Mouse (Mus musculus) lung, postnatal 4 days (tissue): Measurements from ENCODE around the gene Srpk2.
"Not testable (repeated sequence)": the region's sequence is repeated elsewhere in the genome, so short reads cannot be mapped to it uniquely, and the experiment has no call there.

ENCODE experiments used
- DNase-seq, 2 experiments: peaks; one replicate each; pipeline ENCODE4 v3.0.0; 2021

The Srpk2 gene

DNA sequence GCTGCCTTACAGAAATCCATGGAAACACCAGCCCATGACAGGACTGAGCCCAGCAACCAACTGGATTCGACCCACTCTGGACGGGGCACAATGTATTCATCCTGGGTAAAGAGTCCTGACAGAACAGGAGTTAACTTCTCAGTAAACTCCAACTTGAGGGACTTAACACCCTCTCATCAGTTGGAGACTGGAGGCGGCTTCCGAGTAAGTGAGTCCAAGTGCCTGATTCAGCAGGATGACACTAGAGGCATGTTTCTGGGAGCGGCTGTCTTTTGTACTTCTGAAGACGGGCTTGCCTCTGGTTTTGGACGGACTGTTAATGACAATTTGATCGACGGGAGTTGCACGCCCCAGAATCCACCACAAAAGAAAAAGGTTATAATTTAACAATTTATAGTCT, 186.5 kb downstream of the Srpk2 start:
- no peak for DNase-seq

DNA sequence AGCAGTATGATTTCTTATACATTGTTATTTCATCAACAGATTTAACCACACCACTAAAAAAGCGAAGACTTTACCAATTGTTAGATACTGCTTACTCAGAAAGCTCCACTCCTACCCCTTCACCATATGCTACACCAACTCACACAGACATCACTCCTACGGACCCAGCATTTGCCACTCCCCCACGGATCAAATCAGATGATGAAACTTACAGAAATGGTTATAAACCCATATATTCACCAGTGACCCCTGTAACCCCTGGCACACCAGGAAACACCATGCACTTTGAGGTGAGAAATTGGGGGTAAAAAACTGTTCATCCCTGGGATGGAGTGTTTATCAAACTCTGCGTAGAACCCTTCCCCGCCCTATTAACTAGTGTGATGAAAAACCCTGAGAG, 187.5 kb downstream of the Srpk2 start:
- DNase-seq: no peak

DNA sequence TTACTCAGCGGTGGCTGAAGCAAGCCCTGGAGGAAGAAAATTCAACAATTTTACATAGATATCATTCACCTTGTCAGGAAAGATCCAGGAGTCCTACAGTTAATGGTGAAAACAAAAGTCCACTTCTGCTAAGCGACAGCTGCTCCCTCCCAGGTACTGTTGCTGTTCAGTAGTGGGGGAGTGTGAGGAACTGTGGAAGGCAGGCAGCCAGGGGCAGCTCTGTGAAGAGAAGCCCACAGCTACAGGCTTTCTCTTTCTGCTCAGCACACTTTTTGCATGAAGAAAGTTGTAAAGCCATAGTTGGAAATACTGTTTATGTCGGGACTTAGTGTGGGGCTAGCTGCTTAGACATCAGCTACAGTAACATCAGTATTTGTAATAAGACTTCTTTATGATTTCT, 188.0 kb downstream of the Srpk2 start:
- no peak for DNase-seq

DNA sequence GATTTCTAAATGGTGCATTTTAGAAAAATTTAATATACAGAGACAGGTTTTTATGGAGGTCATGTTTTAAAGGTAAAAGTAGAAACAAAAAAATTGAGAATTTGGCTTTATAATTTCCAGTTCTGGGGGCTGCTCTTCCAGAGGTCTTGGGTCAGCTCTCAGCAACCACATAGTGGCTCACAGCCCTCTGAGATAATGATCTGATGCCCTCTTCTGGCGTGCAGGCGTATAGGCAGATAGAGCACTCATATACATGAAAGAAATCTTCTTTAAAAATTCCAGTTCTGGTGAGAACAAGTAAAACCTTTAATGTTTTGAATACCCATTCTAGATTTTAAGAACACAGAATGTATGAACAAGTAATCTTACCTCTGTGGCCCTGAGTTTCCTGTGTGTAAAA, 193.6 kb downstream of the Srpk2 start:
- DNase-seq: no peak

DNA sequence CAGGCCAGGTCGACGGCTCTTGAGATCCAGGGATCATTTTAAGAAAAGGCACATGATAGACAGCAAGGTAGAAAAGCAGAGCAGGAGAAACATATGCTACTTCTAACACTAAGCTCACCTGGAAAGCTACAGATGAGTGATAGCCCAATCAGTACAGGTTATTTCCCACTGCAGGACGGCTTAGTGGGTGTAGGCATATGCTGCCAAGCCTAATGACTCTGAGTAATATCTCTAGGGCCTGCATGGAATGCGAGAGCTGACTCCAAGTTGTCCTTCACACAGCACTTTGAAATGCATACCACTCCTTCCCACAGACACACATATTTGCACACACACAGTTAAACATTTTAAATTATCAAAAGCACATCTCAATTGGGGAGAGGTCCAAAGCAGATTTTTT, 195.2 kb downstream of the Srpk2 start:
- no peak for DNase-seq

DNA sequence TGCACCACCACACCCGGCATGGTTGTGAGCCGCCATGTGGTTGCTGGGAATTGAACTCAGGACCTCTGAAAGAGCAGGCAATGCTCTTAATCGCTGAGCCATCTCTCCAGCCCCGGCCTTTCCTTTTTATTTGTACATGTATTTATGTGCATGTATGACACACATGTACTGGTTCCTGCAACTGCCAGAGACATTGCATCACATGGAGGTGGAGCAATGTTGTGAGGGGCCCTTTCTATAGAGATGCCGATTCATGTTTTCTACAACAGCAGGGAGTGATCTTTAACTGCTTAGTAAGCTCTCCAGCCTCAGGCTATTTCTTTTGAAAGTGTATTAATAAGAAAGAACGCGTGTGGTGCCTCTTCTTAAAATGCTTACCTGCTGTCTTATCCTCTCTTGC, 200.6 kb downstream of the Srpk2 start:
- no peak for DNase-seq

DNA sequence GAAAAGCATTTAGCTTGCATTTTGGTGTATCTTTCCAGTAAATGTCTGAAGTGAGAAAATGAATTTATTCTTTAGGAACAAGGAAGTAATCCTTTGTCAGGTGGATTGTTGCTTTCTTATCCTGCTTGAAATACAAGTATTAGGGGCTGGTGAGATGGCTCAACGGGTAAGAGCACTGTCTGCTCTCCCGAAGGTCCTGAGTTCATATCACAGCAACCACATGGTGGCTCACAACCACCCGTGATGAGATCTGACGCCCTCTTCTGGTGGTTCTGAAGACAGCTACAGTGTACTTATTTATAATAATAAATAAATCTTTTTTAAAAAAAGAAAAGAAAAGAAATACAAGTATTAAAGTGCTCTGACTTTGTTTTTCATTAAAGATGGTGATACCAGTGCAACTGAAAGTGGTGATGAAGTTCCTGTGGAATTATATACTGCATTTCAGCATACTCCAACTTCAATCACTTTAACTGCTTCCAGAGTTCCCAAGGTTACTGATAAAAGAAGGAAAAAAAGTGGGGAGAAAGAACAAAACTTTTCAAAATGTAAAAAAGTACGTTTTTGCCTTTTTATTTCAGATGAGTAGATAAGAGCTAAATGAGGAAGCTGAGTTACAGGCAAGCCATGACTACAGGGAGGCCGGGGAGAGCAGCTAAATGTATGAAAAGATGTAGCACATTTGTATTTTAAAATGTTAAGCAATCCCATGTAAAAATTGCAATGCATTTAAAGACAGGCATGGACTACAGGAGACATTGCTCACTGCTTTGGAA, 211.1 kb downstream of the Srpk2 start:
- no peak for DNase-seq

DNA sequence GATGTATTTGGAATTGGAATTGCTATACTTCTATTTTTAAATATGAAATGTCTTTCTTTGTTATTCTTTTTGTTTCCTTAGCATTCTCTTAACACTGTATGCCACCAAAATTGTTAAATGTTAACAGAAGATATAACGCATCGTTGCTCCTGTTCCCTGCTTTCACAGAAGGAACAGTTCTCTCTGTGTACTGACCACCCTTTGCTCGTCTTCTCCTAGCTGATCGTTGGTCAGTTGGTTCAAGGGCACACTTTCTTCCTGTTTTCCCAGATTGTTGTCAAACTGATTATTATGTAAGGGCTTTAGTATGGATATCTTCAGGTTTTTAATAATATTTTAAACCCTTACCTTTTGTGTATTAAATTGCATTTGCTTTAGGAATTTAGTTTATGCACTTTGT, 217.9 kb downstream of the Srpk2 start:
- DNase-seq: no peak

DNA sequence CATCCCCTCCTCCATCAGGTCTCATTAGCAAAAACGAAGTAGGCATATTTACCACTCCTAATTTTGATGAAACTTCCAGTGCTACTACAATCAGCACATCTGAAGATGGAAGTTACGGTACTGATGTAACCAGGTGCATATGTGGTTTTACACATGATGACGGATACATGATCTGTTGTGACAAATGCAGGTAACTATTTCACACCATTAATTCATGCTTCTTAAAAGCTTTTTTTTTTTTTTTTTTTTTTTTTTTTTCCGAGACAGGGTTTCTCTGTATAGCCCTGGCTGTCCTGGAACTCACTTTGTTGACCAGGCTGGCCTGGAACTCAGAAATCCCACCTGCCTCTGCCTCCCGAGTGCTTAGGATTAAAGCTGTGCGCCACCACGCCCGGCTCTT, 219.7 kb downstream of the Srpk2 start:
- no peak for DNase-seq

DNA sequence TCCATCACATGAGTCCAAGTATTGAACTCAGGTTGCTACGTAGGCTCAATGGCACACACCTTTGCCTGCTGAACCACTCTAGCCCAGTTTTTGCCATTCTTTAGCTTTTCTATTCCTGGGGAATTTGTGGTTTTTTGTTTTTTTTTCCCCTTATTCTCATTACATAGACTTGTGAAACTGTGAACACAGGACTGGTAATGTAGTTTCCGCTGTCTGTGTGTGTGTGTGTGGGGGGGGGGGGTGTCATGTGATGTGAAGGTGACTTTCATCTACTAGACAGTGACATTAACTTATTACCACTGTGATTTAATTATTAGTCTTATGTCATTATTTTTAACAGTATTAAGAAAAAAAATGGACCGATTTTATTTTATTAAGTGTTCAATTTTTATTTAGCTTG, 220.2 kb downstream of the Srpk2 start:
- no peak for DNase-seq

DNA sequence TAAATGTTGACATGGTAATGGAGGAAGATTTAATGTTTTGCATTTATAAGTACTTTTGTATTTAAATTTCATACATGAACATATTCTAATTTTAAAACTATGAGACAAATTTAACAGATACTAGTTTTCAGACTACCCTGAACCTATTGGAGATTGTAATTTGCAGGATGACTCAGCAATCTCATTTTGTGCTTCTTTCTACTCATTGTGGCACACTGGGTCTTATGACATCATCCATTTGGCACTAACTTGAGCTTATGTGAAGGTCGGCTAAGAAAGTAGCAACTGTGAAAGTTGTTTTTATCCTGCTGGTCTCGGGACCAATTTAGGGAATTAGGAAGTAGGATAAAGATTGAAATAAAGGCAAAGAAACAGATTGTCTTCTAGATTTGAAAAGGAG, 222.7 kb downstream of the Srpk2 start:
- no peak for DNase-seq

DNA sequence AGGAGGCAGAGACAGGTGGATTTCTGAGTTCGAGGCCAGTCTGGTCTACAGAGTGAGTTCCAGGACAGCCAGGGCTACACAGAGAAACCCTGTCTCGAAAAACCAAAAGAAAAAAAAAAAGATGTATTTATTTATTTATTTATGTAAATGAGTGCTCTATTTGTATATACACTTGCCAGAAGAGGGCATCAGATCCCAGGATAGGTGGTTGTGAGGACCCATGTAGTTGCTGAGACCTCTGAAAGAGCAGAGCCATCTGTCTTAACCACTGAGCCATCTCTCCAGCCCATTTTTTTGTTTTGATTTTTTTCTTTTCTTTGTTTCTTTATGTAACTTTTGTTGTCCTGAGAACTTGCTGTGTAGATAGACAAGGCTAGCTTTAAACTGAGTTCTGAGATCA, 230.9 kb downstream of the Srpk2 start:
- not testable (repeated sequence) for DNase-seq
